Mouse (Mus musculus) heart, embryonic 13.5 days (tissue): ENCODE measurements at regions not wholly inside any gene's neighbourhood (a gene's known extent, or its start where the extent isn't known, plus 50 kb on each side); places are given as distances from the start of the nearest gene placed in this dataset.

Source experiments
- ATAC-seq: fragments of 200-750 bp; cut with Nextera tagmentation; 2 replicates; pipeline ENCODE4 v1.8.0; 2017; ENCODE audit warnings: moderate TSS enrichment; ENCODE audit not compliant: insufficient number of reproducible peaks, low FRiP score, low TSS enrichment; ENCODE audit errors: extremely low read depth
- H3K27ac ChIP-seq: fragments of 300-500 bp; sonication (generic); replicated peaks from 2 replicates; pipeline ENCODE4 v1.5.1; 2015; ENCODE audit warnings: moderate library complexity, mild to moderate bottlenecking, inconsistent platforms
- H3K27me3 ChIP-seq: fragments of 300-500 bp; sonication (generic); replicated peaks from 2 replicates; pipeline ENCODE4 v1.6.1; 2015; ENCODE audit warnings: mild to moderate bottlenecking, inconsistent platforms
- H3K36me3 ChIP-seq: fragments of 300-500 bp; sonication (generic); 2 replicates; pipeline ENCODE4 v1.6.1; 2015; ENCODE audit warnings: mild to moderate bottlenecking, inconsistent platforms
- H3K4me1 ChIP-seq: fragments of 300-500 bp; sonication (generic); 2 replicates; pipeline ENCODE4 v1.6.1; 2015; ENCODE audit warnings: inconsistent platforms
- H3K4me2 ChIP-seq: fragments of 300-500 bp; sonication (generic); 2 replicates; pipeline ENCODE4 v1.6.1; 2015; ENCODE audit warnings: inconsistent platforms, mild to moderate bottlenecking, moderate library complexity
- H3K4me3 ChIP-seq: fragments of 300-500 bp; sonication (generic); 2 replicates; pipeline ENCODE4 v1.5.1; 2015; ENCODE audit warnings: moderate library complexity, mild to moderate bottlenecking, inconsistent platforms
- H3K9ac ChIP-seq: fragments of 300-500 bp; sonication (generic); 2 replicates; pipeline ENCODE4 v1.6.1; 2015; ENCODE audit warnings: inconsistent platforms, mild to moderate bottlenecking, moderate library complexity
- H3K9me3 ChIP-seq: fragments of 300-500 bp; sonication (generic); 2 replicates; pipeline ENCODE4 v1.6.1; 2016; ENCODE audit warnings: inconsistent platforms
- WGBS: fragments of 180-500 bp; shearing (Covaris S2); methylation state at CpG from one replicate; pipeline ENCODE4 v1.1.7; 2015; ENCODE audit warnings: mixed read lengths; 5-methylcytosine and 5-hydroxymethylcytosine counted together

GRCm38 (mm10) chr10:123997260-123997659, 733.5 kb downstream of the Fam19a2 start:
- Histone ChIP-seq H3K4me2 (no peak overlapping the region), H3K36me3 (no peaks in the 10 kb centered on the region), H3K4me1 (no peaks in the 10 kb centered on the region), H3K27ac (no peak overlapping the region), H3K27me3 (no peaks in the 10 kb centered on the region), H3K9ac (no peak overlapping the region), H3K9me3 (no peaks in the 10 kb centered on the region), H3K4me3 (no peak overlapping the region)
- WGBS, result 71% methylated on average over 5 of the region's 5 CpGs
- ATAC-seq, result no peak

- Histone ChIP-seq H3K27ac (no peak overlapping the region), H3K9ac (no peak overlapping the region), H3K27me3 (no peaks in the 10 kb centered on the region), H3K36me3 (no peaks in the 10 kb centered on the region), H3K4me2 (no peak overlapping the region), H3K9me3 (no peaks in the 10 kb centered on the region), H3K4me3 (no peak overlapping the region), H3K4me1 (no peaks in the 10 kb centered on the region)
- WGBS, result 42% methylated on average over 1 of the region's 1 CpGs
- no peak for ATAC-seq
These were observed 735.2 kb downstream of the Fam19a2 start for GRCm38 (mm10) chr10:123998959-123999358.

- Histone ChIP-seq H3K4me1 (no peaks in the 10 kb centered on the region), H3K4me2 (no peak overlapping the region), H3K27me3 (no peaks in the 10 kb centered on the region), H3K4me3 (no peak overlapping the region), H3K36me3 (no peaks in the 10 kb centered on the region), H3K9me3 (no peaks in the 10 kb centered on the region), H3K27ac (no peak overlapping the region), H3K9ac (no peak overlapping the region)
- WGBS, result 75% methylated on average over 4 of the region's 4 CpGs
- no peak for ATAC-seq
These were observed 781.2 kb downstream of the Fam19a2 start for GRCm38 (mm10) chr10:124045031-124045430.

DNA sequence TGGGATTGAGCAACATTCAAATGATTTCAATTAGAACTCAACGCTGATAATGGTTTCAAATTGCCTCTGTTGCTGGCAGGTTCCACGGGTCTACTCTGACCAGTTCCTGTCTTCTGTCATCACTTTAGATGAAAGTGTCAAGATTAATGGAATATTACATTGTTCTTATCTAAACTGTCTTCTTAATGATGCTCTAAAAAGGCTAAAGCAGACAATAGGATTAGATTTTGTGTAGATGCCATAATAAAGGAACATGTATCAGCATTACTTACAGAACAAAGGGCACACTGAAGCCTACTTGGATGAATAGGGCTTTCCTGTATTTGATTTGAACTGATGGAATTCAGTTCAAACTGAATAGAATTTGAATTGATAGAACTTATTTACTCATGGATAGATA, 782.0 kb downstream of the Fam19a2 start:
- H3K27me3 ChIP-seq, result no peaks in the 10 kb centered on the region
- no peak overlapping the region for H3K4me2 ChIP-seq
- H3K9ac ChIP-seq, result no peak overlapping the region
- H3K36me3 ChIP-seq, result no peaks in the 10 kb centered on the region
- no peak for ATAC-seq
- no peak overlapping the region for H3K4me3 ChIP-seq
- H3K9me3 ChIP-seq, result no peaks in the 10 kb centered on the region
- H3K4me1 ChIP-seq, result no peaks in the 10 kb centered on the region
- H3K27ac ChIP-seq, result no peak overlapping the region
- 74% methylated on average over 2 of the region's 2 CpGs for WGBS

GRCm38 (mm10) chr10:124082756-124083155, 819.0 kb downstream of the Fam19a2 start:
- Histone ChIP-seq H3K9ac (no peak overlapping the region), H3K27ac (peak overlapping the region; percentile 55), H3K27me3 (no peaks in the 10 kb centered on the region), H3K9me3 (no peaks in the 10 kb centered on the region), H3K4me1 (peaks cover 14% of the 10 kb centered on the region), H3K4me3 (no peak overlapping the region), H3K4me2 (no peak overlapping the region), H3K36me3 (no peaks in the 10 kb centered on the region)
- ATAC-seq, result no peak
- WGBS, result 29% methylated on average over 3 of the region's 3 CpGs

GRCm38 (mm10) chr10:124090547-124090946, 826.8 kb downstream of the Fam19a2 start:
- Histone ChIP-seq H3K27me3 (no peaks in the 10 kb centered on the region), H3K4me1 (0 out of 2 replicates have a peak, but pooled peaks cover 10% of the 10 kb centered on the region), H3K4me3 (no peak overlapping the region), H3K9ac (no peak overlapping the region), H3K4me2 (peak overlapping the region; percentile 40), H3K9me3 (no peaks in the 10 kb centered on the region), H3K36me3 (no peaks in the 10 kb centered on the region), H3K27ac (no peak overlapping the region)
- 35% methylated on average over 10 of the region's 10 CpGs for WGBS
- no peak for ATAC-seq

- Histone ChIP-seq H3K4me3 (no peak overlapping the region), H3K36me3 (no peaks in the 10 kb centered on the region), H3K4me1 (0 out of 2 replicates have a peak, but pooled peaks cover 10% of the 10 kb centered on the region), H3K9me3 (no peaks in the 10 kb centered on the region), H3K27ac (no peak overlapping the region), H3K27me3 (no peaks in the 10 kb centered on the region), H3K4me2 (no peak overlapping the region), H3K9ac (no peak overlapping the region)
- 73% methylated on average over 7 of the region's 7 CpGs for WGBS
- ATAC-seq, result no peak
These were observed 827.6 kb downstream of the Fam19a2 start for GRCm38 (mm10) chr10:124091364-124091763.

DNA sequence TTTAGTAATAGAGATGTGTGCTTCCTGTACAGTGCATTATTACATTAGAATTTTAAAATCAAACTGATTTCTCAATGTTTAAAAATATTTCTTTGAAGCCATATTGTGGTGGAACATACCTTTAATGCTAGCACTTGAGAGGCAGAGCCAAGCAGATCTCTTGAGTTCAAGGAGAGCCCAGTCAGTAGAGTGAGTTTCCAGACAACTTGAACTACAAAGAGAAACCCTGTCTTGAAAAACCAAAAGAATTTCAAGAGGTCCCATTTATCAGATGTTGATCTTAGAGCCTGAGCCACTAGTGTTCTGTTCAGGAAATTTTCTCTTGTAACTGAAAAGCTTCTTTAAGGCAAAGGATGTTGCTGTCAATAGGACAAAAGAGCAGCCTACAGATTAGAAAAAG, 855.8 kb downstream of the Fam19a2 start:
- Histone ChIP-seq H3K27ac (no peak overlapping the region), H3K27me3 (no peaks in the 10 kb centered on the region), H3K9me3 (no peaks in the 10 kb centered on the region), H3K4me3 (no peak overlapping the region), H3K36me3 (no peaks in the 10 kb centered on the region), H3K9ac (no peak overlapping the region), H3K4me2 (no peak overlapping the region), H3K4me1 (no peaks in the 10 kb centered on the region)
- ATAC-seq, result no peak

DNA sequence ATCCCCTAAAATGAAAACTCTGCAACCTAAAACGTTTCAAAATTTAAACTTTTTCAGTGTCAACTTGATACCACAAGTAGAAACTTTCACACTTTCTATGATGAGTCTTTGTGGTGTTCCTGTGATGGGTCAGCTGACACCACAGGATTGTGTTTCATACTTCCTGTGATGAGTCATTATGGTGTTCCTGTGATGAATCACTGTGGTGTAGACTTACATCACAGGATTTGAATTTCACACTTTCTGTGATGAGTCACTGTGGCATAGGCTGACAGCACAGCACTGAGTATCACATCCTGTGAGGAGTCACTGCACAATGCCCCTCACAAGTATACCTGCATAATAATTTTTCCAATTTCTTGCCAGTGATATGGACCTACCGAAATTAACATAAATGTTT, 874.7 kb downstream of the Fam19a2 start:
- WGBS, result 56% methylated on average over 2 of the region's 2 CpGs
- H3K9ac ChIP-seq, result no peak overlapping the region
- H3K36me3 ChIP-seq, result no peaks in the 10 kb centered on the region
- no peak overlapping the region for H3K4me2 ChIP-seq
- no peak overlapping the region for H3K27ac ChIP-seq
- H3K27me3 ChIP-seq, result no peaks in the 10 kb centered on the region
- H3K9me3 ChIP-seq, result no peaks in the 10 kb centered on the region
- ATAC-seq, result no peak
- no peaks in the 10 kb centered on the region for H3K4me1 ChIP-seq
- H3K4me3 ChIP-seq, result no peak overlapping the region

DNA sequence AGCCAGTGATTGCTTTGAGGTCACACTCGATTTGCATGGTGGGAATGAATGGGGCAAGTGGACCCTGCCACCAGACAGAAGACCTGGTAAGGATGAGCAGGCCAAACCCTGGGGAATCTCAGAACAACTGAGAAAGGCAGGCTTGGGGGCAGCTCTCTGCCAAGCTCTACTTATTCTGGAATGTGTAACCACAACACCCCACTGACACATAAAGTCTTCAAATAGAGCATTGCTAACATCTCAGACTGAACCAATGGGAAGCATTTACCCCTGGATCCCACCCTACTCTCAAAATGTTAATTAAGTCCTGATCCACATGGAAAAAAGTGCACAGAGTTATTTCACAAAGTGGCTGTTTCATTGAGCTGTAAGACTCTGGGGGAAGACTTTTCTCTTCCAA, 878.5 kb downstream of the Fam19a2 start:
- Histone ChIP-seq H3K36me3 (no peaks in the 10 kb centered on the region), H3K27ac (no peak overlapping the region), H3K4me1 (peaks cover 23% of the 10 kb centered on the region), H3K27me3 (no peaks in the 10 kb centered on the region), H3K9me3 (no peaks in the 10 kb centered on the region), H3K4me3 (no peak overlapping the region), H3K9ac (no peak overlapping the region), H3K4me2 (no peak overlapping the region)
- WGBS, result 59% methylated on average over 1 of the region's 1 CpGs
- no peak for ATAC-seq

- Histone ChIP-seq H3K27ac (peak overlapping the region; percentile 32; the same call in 1 of the 2 replicates), H3K27me3 (no peaks in the 10 kb centered on the region), H3K36me3 (no peaks in the 10 kb centered on the region), H3K4me1 (peaks cover 23% of the 10 kb centered on the region), H3K9me3 (no peaks in the 10 kb centered on the region), H3K4me2 (peak overlapping the region; percentile 30), H3K4me3 (no peak overlapping the region), H3K9ac (no peak overlapping the region)
- ATAC-seq, result no peak
- WGBS, result 45% methylated on average over 9 of the region's 9 CpGs
These were observed 883.1 kb downstream of the Fam19a2 start for GRCm38 (mm10) chr10:124146751-124147469.

DNA sequence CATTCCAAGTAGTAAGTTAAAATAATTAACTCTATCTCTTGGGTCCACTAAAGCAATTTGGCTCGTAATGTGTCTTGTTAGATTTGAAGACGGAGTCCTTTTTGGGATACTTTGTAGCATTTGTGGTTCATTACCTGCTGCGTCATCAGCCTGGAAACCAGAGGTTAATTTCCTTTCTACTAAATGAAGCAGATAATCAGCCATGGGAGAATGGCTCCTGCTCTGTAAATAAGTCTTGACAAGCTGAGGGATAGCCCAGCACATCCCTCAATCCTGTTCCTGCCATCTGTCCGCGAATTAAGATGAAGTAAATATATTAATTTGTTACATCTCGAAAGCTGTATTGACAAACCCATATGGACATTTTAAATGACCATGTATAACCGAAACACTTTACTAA, 899.6 kb downstream of the Fam19a2 start:
- H3K9me3 ChIP-seq, result no peaks in the 10 kb centered on the region
- no peak overlapping the region for H3K4me2 ChIP-seq
- no peaks in the 10 kb centered on the region for H3K27me3 ChIP-seq
- WGBS, result 83% methylated on average over 7 of the region's 7 CpGs
- no peak overlapping the region for H3K4me3 ChIP-seq
- H3K36me3 ChIP-seq, result no peaks in the 10 kb centered on the region
- ATAC-seq, result no peak
- H3K27ac ChIP-seq, result no peak overlapping the region
- no peaks in the 10 kb centered on the region for H3K4me1 ChIP-seq
- no peak overlapping the region for H3K9ac ChIP-seq
